Mouse (Mus musculus): ENCODE measurements around the gene Lamtor2.

DNA sequence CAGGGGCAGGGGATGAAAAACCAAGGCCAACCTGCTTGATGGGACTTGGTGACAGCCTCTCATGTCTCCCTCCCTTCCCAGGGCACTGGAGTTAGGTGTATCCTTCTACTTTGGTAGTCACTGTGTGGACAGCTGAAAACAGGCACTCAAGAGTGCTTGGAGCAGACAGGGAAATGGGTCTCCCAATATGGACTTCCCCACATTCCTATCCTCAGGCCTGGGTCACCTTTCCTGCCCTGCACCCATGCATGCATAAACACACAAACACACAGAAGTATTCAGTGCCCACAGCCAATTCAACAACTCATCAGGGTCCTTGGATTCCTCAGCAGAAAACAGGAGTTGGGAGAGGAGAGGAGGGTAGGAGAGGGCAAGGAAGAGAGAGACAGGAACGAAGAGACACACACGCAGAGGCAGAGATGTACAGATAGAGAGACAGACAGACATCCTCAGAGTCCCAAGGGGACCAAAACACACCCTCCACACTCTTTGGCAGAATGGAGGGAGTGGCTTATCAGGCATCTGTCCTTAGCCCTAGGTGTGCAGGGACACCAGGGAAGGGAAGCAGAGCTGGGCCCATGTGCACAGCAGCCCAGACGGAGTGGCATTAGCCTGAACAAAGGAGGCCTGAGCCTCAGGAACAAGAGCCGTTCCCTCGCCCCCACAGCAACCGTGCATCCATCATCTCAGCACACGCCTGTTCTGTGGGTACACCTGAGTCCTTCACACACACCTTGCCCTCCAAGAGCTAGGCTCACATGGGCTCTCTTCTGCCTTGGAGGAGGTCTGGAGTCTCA, 23.5 kb downstream of the Lamtor2 start:
- no peak for TF ChIP-seq POLR2A (IDR thresholded peaks at IDR 0.05; ENCODE audit: extremely low read depth, insufficient read depth, low read length)
- no peak for TF ChIP-seq CTCF (IDR thresholded peaks at IDR 0.05; ENCODE audit: extremely low read depth, insufficient read depth, low read length)

All from cortical plate, adult 2 months (tissue).